Mouse (Mus musculus): ENCODE data around the gene Dusp16.

Dusp16 gene

DNA sequence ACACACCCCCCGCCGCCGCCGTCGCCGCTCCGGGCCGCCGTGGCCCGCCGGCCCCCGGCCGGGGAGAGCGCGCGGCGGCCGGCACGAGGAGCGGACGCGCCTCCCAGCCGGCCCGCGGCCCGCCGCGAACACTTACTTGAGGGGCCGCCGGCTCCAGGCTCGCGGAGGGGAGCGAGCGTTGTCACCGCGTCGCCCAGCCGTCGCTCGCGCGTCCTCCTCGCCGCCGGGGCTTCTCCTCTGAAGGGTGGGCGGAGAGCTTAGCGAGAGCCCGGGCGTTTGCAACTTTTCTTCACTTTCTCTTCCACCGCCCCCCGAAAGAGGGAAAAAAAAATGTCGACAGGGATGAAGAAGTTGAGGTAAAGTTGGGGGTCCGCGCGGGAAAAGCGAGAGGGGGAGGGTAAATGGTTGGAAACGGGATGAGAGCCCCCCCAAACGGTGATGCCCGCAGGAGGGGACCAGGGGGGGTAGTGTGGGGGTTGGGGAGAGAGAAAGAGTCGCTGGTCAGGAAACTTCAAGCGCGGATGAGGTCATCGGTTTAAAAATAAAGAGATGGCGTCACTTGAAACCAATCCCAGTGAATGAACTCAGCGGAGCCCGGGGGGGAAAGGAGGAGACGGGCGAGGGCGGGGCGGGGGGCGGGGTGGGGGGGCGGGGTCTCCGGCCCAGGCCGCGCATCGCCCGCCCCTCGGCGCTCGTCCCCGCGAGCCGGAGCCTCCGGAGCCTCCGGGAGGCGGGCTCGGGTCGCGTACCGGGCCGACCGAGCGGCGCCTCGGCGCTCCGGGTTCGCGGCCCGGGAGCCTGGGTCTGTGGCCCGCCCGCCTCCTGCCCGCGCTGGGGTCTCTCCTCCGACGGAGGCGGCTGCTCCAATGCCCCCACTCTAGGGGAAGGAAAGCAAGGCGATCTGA lies at the start of gene Dusp16:
Gene Dusp16 (minus strand): TSS at position 485 of the 905 bp plus-strand sequence.
- peak; percentile 83 for DNase-seq (ENCODE audit: extremely low spot score, low read depth, low spot score)

GRCm38 (mm10) chr6:134840346-134840745 lies 47.9 kb upstream of the Dusp16 start:
- DNase-seq (ENCODE audit: extremely low spot score, low read depth, low spot score): no peak

- no peak for DNase-seq (ENCODE audit: extremely low spot score, low read depth, low spot score)
Measured at GRCm38 (mm10) chr6:134838111-134838510, 45.7 kb upstream of the Dusp16 start.

GRCm38 (mm10) chr6:134834585-134835251 lies 42.3 kb upstream of the Dusp16 start:
- no peak for DNase-seq (ENCODE audit: extremely low spot score, low read depth, low spot score)

DNA sequence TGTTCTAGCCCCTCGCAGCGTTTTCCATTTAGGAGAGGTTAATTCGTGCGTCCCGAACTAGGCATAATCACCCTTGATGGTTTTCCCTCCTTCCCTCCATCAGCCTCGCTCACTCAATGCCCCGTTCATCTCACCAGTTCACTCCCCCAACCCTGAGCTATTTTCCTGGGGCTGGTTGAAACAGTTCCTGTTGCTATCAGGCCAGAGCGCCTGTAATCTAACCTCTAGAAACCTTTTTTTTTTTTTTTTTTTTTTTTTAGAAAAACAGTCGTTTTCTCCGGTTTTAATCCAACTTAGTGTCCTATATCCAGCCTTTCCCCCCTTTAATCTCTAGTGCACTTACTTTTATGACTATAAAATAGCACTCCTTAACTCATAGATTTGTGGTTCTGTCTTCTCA lies 38.4 kb upstream of the Dusp16 start:
- no peak for DNase-seq (ENCODE audit: extremely low spot score, low read depth, low spot score)

- DNase-seq (ENCODE audit: extremely low spot score, low read depth, low spot score): peak; percentile 85
Measured at GRCm38 (mm10) chr6:134829786-134830700, 37.6 kb upstream of the Dusp16 start, which contains the start of gene Crebl2. Gene Crebl2 (plus strand): TSS chr6:134830154.

GRCm38 (mm10) chr6:134822844-134823243 lies 30.4 kb upstream of the Dusp16 start:
- no peak for DNase-seq (ENCODE audit: extremely low spot score, low read depth, low spot score)

- no peak for DNase-seq (ENCODE audit: extremely low spot score, low read depth, low spot score)
Measured at GRCm38 (mm10) chr6:134820411-134820810, 28.0 kb upstream of the Dusp16 start.

DNA sequence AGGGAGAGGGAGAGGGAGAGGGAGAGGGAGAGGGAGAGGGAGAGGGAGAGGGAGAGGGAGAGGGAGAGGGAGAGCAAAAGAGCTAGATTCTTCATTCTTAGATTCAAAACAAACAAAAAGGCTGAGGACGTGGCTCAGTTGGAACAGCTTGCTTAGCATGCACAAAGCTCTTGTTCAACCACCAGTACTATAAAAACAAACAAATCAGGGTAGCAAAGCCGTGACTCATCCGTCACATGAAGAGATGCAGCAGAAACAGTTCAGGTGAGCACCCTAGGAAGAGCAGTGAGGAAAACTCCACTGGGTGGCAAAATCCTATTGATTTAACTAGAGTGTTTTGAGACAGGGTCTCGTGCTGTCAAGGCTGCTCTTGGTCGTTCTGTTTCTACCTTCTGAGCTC lies 27.3 kb upstream of the Dusp16 start:
- no peak for DNase-seq (ENCODE audit: extremely low spot score, low read depth, low spot score)

GRCm38 (mm10) chr6:134817051-134817928 lies 24.9 kb upstream of the Dusp16 start:
- DNase-seq (ENCODE audit: extremely low spot score, low read depth, low spot score): no peak

DNA sequence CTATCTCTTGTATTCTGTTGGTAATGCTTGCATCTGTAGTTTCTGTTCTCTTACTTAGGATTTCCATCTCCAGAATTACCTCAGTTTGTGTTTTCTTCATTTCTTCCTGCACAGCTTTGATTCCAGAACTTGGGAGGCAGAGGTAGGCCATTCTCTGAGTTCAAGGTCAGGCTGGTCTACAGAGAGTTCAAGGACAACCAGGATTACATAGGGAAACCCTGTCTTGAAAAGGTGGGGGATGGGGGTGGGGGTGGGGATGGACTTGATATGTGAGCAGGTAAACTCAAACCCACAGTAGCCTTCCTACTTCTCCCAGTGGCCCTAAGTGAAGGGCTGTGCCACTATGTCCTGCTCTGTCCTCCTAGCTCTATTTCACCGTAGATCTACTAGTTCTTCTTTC lies 20.6 kb upstream of the Dusp16 start:
- DNase-seq (ENCODE audit: extremely low spot score, low read depth, low spot score): no peak

GRCm38 (mm10) chr6:134807794-134808193 lies 15.4 kb upstream of the Dusp16 start:
- no peak for DNase-seq (ENCODE audit: extremely low spot score, low read depth, low spot score)

DNA sequence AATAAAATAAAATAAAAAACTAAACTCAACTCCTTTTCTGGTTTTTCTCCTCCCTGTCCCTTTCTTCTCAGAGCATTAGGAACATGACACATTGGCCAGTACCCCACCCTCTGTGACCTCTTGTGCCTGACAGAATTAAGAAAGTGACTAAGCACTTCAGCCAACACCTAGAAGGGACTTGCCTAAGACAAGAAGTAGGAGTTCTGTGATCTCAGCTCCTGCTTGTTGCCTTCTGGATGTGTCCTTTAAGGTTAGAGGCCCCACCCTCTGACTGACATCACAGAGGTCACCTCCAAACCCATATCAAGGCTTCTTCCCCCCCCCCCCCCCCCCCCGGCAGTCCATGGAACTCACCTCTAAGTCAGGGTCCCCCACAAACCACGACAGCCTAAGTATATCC lies 14.7 kb upstream of the Dusp16 start:
- DNase-seq (ENCODE audit: extremely low spot score, low read depth, low spot score): no peak

DNA sequence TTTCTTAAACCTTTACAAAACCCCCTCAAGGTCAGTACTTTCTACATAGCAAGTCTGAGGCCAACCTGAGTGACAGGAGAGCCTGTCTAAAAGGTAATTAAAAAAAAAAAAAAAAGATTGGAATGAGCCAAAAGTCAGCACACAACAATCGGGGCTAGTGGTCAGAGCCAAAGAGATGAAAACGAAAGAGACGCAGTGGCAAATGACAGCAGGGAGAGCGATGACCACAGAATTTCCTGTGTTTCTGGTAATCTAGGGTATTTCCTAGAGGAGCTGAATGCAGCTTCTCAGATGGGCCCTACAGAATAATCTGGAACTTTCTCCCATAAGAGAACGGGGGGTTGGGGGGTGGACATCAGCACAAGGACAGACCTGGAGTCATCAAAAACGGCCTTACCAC lies 13.7 kb upstream of the Dusp16 start:
- no peak for DNase-seq (ENCODE audit: extremely low spot score, low read depth, low spot score)

DNA sequence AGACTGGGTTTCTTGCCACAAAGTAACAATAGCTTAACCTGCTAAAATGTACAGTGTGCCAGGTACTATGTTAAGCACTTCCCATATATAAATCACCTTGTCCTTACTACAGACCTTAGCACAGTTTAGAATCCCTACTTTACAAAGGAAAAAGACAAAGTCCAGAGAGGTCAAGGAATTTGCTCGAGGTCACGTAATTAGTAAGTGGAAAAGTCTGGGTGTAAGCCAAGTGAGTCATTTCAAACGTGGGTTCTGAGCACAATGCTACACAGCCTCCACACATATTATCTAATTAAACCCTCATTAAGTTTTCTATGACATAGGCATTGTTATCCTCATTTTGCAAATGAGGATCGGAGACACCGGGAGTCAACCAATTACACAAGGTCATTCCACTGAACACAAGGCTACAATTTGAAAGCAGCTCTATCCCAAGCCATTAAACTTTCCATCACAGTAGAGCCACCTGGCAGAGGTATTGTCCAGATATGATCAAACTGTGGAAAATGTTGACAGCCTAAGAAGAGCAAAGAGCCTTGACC lies 12.4 kb upstream of the Dusp16 start:
- no peak for DNase-seq (ENCODE audit: extremely low spot score, low read depth, low spot score)

GRCm38 (mm10) chr6:134802641-134803043 lies 10.2 kb upstream of the Dusp16 start:
- no peak for DNase-seq (ENCODE audit: extremely low spot score, low read depth, low spot score)

DNA sequence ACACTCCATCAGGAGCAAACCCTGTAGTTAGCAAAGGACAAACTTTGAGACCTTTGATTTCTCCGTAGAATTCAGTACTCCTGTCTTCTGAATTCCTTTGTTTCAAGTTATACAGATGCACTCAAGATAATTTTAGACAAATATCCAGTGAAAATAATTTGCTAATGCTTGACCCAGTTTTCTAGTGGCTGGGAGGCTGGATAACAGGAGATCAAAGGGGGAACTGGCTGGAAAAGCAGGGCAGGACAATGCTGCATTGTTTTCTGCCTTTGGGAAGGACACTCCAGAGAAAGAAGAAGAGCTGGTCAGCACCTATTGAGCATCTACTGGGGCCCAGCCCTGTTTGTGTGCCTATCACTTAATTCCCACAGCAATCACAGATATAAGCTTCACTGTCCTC lies 9.1 kb upstream of the Dusp16 start:
- no peak for DNase-seq (ENCODE audit: extremely low spot score, low read depth, low spot score)

DNA sequence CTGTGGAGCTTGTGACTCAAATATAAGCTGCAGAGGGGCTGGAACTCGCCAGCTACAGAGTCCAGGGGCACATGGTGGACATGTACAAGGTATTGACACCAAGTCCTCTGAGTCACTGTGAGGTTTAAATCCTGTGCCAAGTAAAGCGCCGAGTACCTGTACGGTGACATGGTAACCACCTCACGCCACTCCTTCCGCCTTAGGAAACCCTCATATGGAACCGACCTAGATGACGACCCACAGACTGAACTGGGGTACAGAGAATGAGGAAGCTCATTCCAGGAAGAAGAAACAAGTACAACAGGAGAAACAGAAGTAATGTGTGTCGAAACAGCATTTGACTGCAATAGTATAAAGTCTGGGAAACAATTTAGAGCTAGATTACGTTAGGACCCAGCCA lies 3.9 kb upstream of the Dusp16 start:
- DNase-seq (ENCODE audit: extremely low spot score, low read depth, low spot score): no peak

DNA sequence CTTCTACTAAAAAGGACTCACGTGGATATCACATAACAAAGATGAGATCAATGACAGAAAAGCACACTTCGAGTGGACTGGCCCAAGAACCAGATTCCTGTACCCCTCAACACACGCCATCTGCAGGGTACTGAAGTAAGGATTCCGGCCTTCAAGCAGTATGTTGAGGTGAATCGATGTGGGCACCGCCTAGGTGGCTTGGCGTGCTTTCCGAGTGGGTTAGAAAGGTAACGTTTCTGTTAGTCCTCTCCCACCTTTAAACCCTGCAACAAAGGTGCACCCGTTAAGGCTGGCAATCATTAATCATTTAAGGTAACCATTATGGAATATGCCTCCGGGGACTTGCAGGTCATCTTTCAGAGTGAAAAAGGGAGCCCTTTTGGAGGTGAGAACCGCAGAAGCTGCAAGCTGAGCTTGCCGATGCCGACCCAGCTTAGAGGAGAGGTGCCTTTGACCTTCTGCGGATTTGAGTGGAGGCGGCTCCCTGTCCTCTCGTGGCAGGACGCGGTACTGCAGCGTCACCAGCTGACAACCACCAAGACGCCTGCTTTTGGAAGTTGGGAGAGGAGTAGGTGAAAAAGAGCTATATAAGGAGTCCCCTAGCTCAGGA lies 1.6 kb upstream of the Dusp16 start:
- DNase-seq (ENCODE audit: extremely low spot score, low read depth, low spot score): no peak

Data from hindlimb bud, embryonic 11.5 days (tissue).